Mouse (Mus musculus) mesoderm, embryonic 11.5 days (tissue): ENCODE data around the gene Hdac9.

Experiments used
- DNase-seq: peaks from one replicate; pipeline ENCODE4 v3.0.0-alpha.2; 2012; ENCODE audit warnings: low read depth, low spot score

Gene Hdac9

GRCm38 (mm10) chr12:34231621-34232150 lies 685.2 kb downstream of the Hdac9 start:
- DNase-seq, result no peak

GRCm38 (mm10) chr12:34224505-34224904 lies 692.4 kb downstream of the Hdac9 start:
- no peak for DNase-seq

- DNase-seq, result peak; percentile 66
Observed at GRCm38 (mm10) chr12:34221014-34221413, 695.9 kb downstream of the Hdac9 start.

- peak; percentile 72 for DNase-seq
Observed at GRCm38 (mm10) chr12:34220051-34220926, 696.6 kb downstream of the Hdac9 start.

- DNase-seq, result no peak
Observed at GRCm38 (mm10) chr12:34218561-34218960, 698.3 kb downstream of the Hdac9 start.

- DNase-seq, result peak; percentile 72
Observed at GRCm38 (mm10) chr12:34215023-34216020, 701.6 kb downstream of the Hdac9 start.

GRCm38 (mm10) chr12:34212162-34212561 lies 704.7 kb downstream of the Hdac9 start:
- no peak for DNase-seq

GRCm38 (mm10) chr12:34201471-34201870 lies 715.4 kb downstream of the Hdac9 start:
- DNase-seq, result no peak

GRCm38 (mm10) chr12:34200030-34200446 lies 716.9 kb downstream of the Hdac9 start:
- peak; percentile 67 for DNase-seq

GRCm38 (mm10) chr12:34195155-34195828 lies 721.6 kb downstream of the Hdac9 start:
- no peak for DNase-seq

GRCm38 (mm10) chr12:34194116-34194515 lies 722.8 kb downstream of the Hdac9 start:
- no peak for DNase-seq

GRCm38 (mm10) chr12:34191246-34191645 lies 725.6 kb downstream of the Hdac9 start:
- no peak for DNase-seq

GRCm38 (mm10) chr12:34178931-34179330 lies 738.0 kb downstream of the Hdac9 start:
- no peak for DNase-seq

- DNase-seq, result no peak
Observed at GRCm38 (mm10) chr12:34176790-34177189, 740.1 kb downstream of the Hdac9 start.

GRCm38 (mm10) chr12:34173036-34173435 lies 743.9 kb downstream of the Hdac9 start:
- no peak for DNase-seq

GRCm38 (mm10) chr12:34170601-34171000 lies 746.3 kb downstream of the Hdac9 start:
- DNase-seq, result peak; percentile 38

- DNase-seq, result no peak
Observed at GRCm38 (mm10) chr12:34165674-34166073, 751.2 kb downstream of the Hdac9 start.

- DNase-seq, result peak; percentile 23
Observed at GRCm38 (mm10) chr12:34156301-34156700, 760.6 kb downstream of the Hdac9 start.

GRCm38 (mm10) chr12:34155740-34156139 lies 761.2 kb downstream of the Hdac9 start:
- peak; percentile 17 for DNase-seq

GRCm38 (mm10) chr12:34154757-34155156 lies 762.1 kb downstream of the Hdac9 start:
- DNase-seq, result no peak

- peak; percentile 22 for DNase-seq
Observed at GRCm38 (mm10) chr12:34151336-34151735, 765.6 kb downstream of the Hdac9 start.
